Mouse (Mus musculus) neutrophil, adult 5-6 weeks (primary cell): ENCODE data around the gene Gpd1. TPM values are rescaled to one million over a fixed set of nuclear protein-coding genes. Genes with fewer than 3 reads are reported as not detected.
"Not testable (repeated sequence)": the region's sequence is repeated elsewhere in the genome, so short reads cannot be mapped to it uniquely, and the experiment has no call there.

Experiments used
- ATAC-seq: fragments of 151-379, 151-347 bp; 2 replicates; pipeline ENCODE4 v1.8.0; 2017; ENCODE audit warnings: mild to moderate bottlenecking, moderate TSS enrichment; ENCODE audit not compliant: insufficient number of reproducible peaks, poor library complexity, low FRiP score, severe bottlenecking; ENCODE audit errors: extremely low read depth
- total RNA-seq: library from RNA; stranded (forward); fragments of 200-1000 nt; gene quantifications from 2 replicates; pipeline ENCODE4 v1.2.3, GENCODE M21; 2017

The Gpd1 gene
- total RNA-seq, 1 experiment from 2014 or later = not detected

GRCm38 (mm10) chr15:99715982-99716746 lies 1.2 kb upstream of the Gpd1 start:
- no peak for ATAC-seq

DNA sequence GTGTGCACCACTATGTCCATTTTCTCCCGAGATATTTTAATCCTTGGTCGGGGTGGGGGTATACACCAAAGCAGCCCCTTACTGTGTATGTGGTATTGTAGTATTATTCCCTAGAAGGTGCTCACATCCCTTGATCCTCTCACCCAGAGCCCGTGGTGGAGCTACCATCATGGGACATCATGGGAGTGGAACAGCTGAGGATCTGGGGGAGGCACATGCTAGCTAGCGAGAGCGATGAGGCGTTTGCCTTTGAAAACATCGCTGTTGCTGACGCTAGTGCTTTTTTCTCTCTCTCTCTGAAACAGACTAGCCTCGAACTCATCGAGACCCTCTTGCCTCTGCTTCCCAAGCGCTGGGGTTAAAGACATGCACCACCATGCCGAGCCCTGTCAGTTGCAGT lies 501 bp upstream of the Gpd1 start:
- no peak for ATAC-seq

GRCm38 (mm10) chr15:99718461-99719021 lies 1.2 kb downstream of the Gpd1 start:
- no peak for ATAC-seq

DNA sequence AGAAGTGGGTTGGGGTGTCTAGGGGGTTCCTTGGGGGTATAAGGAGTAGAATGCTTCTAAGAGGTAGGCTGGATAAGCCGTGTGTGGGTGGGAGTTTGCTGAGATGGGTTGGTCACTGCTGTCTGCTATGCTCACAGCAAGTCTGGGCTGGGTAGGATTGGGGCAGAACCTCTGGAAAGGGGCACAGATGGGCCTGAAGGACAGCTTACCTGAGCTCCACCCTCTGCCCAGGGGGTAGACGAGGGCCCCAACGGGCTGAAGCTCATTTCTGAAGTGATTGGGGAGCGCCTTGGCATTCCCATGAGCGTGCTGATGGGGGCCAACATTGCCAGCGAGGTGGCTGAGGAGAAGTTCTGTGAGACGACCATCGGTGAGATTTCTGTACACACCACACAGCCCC lies 2.5 kb downstream of the Gpd1 start:
- no peak for ATAC-seq

DNA sequence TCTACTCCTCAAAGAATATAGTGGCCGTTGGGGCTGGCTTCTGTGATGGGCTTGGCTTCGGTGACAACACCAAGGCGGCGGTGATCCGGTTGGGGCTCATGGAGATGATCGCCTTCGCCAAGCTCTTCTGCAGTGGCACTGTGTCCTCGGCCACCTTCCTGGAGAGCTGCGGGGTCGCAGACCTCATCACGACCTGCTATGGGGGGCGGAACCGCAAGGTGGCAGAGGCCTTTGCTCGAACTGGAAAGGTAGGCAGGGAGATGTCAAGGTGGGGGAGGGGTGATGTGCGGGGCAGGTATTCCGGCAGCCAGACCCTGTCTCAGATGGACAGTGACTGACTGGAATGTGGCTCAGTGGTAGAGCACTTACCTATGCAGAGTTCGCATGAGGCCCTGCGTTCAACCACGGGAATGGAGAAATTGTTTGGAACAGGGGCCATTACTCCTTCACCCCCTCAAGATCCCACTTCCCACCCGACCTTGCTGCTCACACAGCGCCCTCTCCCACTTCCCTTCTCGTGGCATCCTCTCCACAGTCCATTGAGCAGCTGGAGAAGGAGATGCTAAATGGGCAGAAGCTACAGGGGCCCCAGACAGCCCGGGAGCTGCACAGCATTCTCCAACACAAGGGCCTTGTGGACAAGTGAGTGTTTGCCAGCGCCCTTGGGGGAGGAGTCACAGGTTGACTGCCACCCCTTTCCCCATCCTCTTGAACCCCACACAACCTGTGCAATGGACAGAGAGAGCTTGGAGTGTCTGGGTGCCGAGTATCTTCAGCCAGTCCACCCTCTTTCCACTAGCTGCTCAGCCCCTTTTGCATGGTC lies 4.8 kb downstream of the Gpd1 start:
- no peak for ATAC-seq

DNA sequence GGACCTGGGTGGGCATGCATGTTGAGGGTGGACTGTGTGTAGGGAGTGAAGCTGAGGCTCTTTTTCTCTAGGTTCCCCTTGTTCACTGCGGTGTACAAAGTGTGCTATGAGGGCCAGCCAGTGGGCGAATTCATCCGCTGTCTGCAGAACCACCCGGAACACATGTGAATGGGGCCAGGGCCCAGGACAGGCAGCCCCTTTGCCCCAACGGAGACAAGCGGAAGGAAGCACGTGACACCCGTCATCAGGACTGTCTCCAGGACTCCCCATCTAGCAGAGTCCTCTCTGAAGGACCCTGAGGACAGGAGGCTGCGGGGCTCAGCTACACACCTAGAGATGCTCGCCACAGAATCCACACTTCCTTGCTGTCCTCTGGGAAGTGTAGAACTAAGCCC lies 5.8 kb downstream of the Gpd1 start:
- ATAC-seq = no peak

- no peak for ATAC-seq
Measured at GRCm38 (mm10) chr15:99723515-99724291, 6.4 kb downstream of the Gpd1 start.

GRCm38 (mm10) chr15:99724292-99725021 lies 7.1 kb downstream of the Gpd1 start:
- ATAC-seq = no peak

GRCm38 (mm10) chr15:99725341-99726155 lies 8.2 kb downstream of the Gpd1 start, which contains the start of gene Cox14:
Gene Cox14, plus strand, starts transcription at chr15:99725618.
- peak; percentile 82 for ATAC-seq

- no peak for ATAC-seq
Measured at GRCm38 (mm10) chr15:99726549-99726948, 9.2 kb downstream of the Gpd1 start.

GRCm38 (mm10) chr15:99727039-99727438 lies 9.7 kb downstream of the Gpd1 start:
- not testable (repeated sequence) for ATAC-seq

GRCm38 (mm10) chr15:99727525-99727924 lies 10.2 kb downstream of the Gpd1 start:
- ATAC-seq = no peak

GRCm38 (mm10) chr15:99728211-99728610 lies 10.9 kb downstream of the Gpd1 start:
- ATAC-seq = no peak

DNA sequence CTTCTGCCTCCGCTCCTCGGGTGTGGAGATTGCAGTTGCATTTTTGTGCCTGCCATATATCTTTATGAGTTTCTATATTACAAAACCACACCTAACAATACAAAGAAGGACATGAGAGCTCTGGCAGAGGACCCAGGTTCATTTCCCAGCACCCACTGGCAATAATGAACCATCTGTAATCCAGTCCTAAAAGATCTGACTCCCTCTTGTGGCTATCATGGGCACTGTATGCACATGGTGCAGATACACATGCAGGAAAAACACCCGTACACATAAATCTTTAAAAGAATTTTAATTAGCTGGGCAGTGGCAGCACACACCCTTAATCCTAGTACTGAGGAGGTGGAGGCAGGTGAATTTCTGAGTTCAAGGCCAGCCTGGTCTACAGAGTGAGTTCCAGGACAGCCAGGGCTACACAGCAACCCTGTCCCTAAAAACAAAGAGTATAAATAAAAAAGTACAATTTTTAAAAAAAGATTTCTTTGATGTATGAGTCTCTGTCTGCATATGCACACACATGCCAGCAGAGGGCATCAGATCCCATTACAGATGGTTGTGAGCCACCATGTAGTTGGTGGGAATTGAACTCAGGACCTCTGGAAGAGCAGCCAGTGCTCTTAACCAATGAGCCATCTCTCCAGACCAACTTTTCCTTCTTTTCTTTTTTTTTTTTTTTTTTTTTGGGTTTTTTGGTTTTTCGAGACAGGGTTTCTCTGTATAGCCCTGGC lies 11.9 kb downstream of the Gpd1 start:
- no peak for ATAC-seq

- no peak for ATAC-seq
Measured at GRCm38 (mm10) chr15:99731167-99731566, 13.9 kb downstream of the Gpd1 start.

DNA sequence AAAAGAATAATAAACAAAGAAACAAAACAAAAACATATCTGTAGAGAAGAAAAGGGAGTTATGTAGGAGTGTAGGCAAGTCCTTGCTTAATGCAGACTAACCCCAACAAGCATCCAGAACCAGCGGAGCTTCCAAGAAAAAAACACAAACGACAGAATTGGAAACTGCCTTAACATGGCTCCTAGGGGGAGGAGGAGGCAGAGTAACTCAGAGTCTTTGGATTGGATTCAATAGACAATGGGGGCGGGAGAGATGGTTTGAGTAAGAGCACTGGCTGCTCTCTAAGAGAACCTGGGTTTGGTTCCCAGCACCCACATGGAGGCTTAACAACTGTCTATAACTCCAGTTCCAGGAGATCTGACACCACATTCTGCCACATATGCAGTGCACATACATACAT lies 14.4 kb downstream of the Gpd1 start:
- no peak for ATAC-seq

DNA sequence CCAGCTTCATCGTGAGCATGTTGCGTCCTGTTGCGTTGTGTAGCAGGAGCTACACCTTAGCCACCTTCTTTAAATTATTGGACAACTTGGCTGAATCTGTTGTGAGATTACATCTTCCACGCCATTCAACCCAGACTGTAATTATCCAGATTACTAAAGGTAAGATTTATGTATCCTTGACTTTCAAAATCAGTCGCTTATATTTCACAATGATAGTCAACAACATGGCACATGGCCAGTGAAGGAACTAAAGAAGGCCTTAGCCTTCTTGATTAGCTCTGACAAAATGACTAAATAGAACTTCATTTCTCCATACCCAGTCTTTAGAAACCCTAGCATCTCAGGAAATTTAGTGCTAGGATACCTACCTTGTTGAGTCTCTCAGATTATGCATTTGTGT lies 15.9 kb downstream of the Gpd1 start:
- no peak for ATAC-seq
